Mouse (Mus musculus): ENCODE data around the gene Gm49366. TPM values are rescaled to one million over a fixed set of nuclear protein-coding genes. Genes with fewer than 3 reads are reported as not detected.
"Not testable (repeated sequence)": the region's sequence is repeated elsewhere in the genome, so short reads cannot be mapped to it uniquely, and the experiment has no call there.

Gene Gm49366
- total RNA-seq (2021), result not detected
- not detected in 2 replicates for polyA plus RNA-seq (2012; rRNA removed)
- long read RNA-seq, result 0 reads

DNA sequence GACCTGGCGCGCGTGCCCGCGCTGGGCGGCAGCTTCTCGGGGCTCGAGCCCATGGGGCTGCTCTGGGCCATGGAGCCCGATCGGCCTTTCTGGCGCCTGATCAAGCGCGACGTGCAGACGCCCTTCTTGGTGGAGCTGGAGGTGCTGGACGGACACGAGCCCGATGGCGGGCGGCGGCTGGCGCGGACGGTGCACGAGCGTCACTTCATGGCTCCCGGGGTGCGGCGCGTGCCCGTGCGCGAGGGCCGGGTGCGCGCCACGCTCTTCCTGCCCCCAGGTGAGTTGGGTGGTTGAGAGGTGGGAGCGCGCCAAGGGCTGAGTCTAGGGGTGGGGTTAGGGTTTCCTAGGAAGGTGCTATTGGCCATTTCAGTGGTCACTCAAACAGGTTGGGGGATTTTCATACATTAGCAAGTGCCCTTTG, at the start of gene Gm49366:
Gene Gm49366, plus strand, starts transcription at position 245 of the 421 bp plus-strand sequence.
- DNase-seq, result peak; percentile 59

DNA sequence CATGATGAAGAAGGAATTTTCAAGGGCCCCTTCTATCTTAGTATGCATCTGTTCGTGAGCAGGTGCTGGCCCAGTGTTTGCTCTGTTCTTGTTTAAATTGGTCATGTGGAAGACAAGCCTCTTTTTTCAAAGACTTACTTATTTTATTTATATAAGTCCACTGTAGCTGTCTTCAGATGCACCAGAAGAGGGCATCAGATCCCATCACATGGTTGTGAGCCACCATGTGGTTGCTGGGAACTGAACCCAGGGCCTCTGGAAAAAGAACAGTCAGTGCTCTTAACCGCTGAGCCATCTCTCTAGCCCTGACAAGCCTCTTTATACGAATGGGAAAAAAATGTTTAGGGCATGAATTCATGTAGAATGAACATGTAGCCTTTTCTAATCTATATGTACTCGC, 49.4 kb upstream of the Gm49366 start:
- DNase-seq, result no peak

DNA sequence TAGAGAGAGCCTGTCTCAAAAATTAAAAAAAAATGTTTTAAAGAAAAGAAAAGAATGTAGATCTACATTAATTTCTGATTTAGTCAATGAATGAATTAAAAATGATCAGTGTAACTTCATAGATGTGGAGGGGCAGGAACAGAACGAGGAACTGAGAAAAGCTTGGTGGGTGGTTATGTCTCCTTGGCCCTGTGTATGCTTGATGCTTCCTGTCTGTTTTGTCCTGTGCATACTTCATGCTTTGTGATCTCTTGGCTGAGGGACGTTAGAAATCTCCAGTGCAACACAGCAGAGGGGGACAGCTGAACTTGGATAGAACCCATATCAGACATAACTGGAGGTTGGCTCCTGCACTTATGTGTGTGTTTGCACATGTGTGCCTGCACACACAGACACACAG, 41.5 kb upstream of the Gm49366 start:
- no peak for DNase-seq

DNA sequence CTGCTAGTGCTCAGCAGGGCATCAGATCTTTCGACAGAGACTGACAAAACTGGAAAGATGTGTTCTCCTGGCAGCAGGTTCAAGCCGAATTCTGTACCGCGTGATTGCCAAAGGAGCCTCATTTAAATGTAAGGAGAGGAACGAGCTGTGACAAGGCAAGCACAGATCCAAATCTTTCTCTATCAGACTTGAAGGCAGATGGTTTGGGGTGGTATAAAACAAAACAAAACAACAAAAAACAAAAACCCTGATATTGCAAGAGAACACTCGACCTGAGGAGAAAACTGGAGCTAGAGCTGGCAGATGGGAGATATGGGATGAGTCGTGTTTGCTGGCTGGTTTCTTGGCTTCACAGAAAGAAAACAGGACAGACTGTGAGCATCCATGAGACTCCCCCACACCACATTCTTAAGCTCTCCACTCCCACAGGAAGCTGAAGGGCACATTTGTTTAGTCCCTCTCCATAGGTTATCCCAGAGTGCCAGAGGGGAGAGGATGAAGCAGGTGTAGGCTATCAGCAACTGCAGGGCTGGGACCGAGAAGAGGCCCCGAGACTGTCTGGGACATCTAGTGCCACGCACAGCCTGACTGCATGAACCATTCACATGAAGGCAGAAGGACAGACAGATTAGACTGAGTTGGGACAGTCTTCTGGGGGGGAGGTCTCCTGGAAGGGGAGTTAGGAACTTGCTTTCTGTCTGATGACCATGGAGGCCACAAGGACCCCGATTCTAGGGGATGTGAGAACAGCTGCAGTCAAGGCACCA, 40.2 kb upstream of the Gm49366 start:
- DNase-seq, result no peak

DNA sequence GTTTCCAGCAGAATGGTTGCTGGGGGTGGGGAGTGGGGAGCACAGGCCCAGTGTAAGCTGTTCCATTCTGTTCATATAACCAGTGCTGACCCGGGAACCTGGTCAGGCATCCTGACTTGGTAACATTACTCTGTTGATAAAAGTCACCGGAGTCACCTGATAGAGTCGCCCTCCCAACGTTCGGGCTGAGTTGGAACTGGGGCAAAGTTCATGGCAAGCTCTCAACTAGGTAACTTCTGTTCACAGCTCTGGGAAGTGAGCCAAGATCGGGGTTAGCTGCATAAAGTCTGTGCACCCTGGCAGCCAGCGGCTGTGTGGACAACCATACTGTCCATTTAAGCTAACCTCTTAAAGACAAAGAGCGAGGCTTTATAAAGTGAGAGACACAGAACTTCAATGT, 39.5 kb upstream of the Gm49366 start:
- peak; percentile 70 for DNase-seq

DNA sequence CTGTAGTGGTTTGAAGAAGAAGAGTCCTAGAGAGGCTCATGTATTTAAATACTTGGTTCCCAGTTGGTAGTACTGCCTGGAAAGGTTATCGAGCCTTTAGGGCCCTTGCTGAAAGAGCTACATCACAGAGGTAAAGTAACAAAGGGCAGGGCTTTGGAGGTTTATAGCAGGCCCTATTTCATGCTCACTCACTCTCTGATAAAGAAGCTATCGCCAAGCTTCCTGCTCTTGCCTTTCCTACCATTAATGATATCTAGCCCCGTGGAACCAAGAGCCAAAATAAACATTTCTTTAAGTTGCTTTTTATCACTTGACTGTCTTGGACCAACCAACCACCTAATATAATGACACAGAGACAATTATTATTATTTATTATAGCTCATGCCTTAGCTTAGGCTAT, 38.3 kb upstream of the Gm49366 start:
- DNase-seq, result no peak

DNA sequence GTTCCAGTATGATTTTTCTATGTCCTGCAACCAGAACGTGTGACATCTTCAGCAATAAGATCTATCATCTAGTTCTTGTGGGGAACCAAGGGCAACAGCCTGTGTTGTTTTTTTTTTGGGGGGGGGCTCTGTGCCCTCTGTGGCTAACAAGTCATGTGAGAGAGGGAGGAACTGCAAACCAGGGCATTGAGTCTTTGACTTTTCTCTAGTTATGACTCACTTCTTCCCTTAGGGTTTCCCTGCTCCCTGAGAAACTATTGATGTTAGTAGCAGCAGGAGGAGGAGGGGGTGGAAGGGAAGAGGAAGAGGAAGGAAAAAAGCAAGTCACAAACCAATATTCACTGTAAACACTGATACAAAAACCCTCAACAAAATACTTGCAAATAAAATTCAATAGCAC, 34.9 kb upstream of the Gm49366 start:
- DNase-seq, result no peak

DNA sequence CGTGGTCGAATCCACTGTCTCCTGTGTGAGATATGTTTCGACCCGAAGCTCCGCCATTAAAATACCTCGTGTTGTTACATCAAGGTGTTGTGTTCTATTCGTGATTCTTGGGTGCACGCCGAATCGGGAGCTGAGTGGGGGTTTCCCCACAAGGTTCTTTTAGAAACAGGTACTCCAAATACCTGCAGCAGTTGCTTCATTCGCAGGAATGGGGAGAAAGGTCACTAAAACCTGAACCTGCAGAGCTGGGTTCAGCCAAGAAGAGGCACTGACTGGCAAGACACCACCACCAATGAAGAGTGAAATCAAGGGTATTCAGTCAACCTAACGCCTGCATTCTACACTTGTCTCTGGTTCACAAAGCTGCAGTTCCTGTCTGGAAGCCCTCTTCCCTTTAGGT, 30.5 kb upstream of the Gm49366 start:
- no peak for DNase-seq

DNA sequence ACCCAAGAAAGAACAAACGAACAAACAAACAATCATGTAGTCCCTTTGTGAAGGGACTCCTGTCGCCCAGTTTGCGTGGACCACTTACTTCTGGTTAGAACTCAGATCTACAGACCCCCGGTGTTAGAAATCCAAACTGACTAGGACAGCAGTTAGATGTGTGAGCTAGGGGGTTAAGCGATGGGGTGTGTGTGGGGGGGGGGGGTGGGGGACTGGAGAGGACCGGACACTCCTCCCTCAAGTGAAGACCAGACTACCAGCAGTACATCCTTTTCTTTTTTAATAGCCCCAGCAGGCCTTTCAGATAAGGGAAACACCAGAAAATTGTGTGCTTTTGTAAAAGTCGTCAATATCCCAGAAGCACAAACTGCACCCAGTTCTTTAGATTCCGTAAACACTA, 30.0 kb upstream of the Gm49366 start:
- DNase-seq, result no peak

DNA sequence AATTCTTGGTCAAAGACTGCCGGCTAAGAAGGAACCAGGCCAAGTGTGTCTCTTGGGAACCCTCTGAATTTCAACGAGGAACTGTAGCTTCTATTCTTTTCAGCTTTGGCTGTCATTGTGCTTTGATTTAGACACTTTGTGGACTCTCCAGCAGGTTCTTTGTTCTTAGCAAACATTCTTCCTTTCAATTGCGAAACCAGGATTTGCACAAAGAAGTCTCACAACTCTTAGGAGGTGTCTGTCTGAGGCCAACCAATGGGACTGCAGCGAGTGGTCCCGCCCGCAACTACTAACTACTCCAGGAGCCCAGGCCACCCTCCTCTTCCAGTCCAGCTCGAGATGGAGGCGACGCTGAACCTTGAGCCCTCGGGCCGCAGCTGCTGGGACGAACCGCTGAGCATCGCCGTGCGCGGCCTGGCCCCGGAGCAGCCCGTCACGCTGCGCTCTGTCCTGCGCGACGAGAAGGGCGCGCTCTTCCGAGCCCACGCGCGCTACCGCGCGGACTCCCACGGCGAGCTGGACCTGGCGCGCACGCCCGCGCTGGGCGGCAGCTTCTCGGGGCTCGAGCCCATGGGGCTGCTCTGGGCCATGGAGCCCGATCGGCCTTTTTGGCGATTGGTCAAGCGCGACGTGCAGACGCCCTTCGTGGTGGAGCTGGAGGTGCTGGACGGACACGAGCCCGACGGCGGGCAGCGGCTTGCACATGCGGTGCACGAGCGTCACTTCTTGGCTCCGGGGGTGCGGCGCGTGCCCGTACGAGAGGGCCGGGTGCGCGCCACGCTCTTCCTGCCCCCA, 29.4 kb upstream of the Gm49366 start, which contains the start of gene Acot1:
Gene Acot1, plus strand, starts transcription at position 320 of the 795 bp plus-strand sequence.
- peak; percentile 75 for DNase-seq

DNA sequence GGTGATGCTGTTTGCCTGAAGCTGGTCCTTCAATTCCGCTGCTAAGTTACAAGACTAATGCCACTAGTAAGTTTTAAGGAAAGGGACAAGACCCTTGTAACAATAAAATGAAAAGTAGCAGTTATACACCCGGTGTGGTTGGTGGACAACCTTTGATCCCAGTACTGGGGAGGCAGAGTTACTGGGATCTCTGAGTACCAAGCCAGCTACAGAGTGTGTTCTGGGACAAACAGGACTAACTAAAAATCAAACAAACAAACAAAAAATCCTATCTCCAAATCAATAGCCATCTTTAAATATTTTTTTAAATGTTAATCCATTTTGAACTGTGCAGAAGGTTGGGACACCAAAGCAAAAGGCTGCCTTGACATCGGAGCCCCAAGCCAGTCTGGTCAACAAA, 28.5 kb upstream of the Gm49366 start:
- no peak for DNase-seq

DNA sequence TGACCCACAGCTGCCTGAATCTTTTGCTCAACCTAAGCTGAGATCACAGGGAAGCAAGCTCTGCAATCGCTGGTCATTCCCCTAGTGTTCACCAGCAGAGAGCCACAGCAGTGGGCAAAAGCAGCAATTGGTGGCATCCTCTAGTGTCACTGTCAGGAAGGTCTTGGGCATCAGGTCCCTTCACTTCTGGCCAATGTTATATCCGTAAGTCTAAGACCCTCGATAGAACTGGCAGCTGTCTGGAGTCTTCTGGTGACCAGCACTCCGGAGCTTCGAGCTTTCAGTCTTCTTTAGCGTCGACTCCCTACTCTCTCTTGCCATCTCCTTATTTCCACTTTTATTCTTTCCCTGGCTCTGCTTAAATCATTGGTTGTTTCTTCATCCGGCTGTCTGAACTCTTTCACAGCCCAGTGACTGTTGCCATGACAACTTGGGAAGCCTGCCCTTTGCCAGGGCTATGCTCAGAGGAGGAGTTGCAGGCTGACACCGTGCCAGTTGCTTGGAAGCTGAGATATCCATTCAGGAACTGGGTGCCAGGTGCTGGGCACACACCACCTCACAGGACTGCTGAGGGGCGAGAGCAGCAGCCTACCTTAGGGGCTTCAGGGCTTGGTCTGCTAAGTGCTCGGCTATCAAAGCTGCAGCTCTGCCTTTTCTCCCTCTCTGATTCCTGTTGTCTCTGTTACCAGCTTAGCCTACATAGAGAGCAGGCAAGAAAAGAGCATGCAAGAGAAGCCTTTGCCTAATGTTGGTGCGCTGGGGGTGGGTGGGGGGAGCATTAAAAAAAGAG, 27.3 kb upstream of the Gm49366 start:
- peak; percentile 88 for DNase-seq

DNA sequence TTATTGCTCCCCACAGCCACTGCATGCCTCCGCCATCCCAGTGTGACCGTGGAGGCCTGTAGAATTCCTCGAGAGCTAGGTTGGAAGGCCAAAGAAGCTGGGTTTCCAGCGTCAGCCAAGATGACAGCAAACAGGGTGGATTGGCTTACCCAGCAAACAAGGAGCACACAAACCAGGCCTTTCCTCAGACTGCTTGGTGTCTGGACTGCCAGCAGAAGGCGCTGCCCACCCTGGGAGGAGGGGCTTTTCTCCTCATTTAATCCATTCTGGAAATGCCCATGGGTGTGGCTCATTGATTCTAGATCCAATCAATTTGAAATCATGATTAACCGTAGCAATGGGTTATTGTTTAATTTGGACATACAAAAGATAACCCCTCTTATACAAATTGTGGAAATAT, 25.6 kb upstream of the Gm49366 start:
- no peak for DNase-seq

DNA sequence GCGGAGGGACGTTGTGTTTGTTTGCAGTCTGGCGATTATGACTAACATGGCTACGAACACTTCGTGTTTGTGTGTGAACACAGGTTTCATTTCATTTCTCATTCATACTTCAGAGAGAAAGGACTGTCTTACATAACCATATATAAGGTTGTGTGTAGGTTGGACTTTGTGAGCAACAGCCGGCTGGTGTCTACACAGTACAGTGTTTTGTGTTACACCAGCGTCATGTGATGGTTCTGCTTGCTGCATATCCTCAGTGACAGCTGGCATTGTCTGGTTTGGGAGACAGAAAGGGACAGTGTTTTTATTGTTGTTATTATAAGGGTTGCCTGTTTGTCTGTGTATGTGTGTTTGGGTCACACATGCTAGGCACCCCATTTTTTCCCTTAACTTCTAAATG, 25.0 kb upstream of the Gm49366 start:
- DNase-seq, result no peak

DNA sequence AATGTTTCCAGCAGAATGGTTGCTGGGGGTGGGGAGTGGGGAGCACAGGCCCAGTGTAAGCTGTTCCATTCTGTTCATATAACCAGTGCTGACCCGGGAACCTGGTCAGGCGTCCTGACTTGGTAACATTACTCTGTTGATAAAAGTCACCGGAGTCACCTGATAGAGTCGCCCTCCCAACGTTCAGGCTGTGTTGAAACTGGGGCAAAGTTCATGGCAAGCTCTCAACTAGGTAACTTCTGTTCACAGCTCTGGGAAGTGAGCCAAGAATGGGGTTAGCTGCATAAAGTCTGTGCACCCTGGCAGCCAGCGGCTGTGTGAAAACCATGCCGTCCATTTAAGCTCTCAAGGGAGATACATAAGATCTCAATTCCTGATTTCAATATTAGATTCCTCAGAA, 18.2 kb upstream of the Gm49366 start:
- peak; percentile 83 for DNase-seq

DNA sequence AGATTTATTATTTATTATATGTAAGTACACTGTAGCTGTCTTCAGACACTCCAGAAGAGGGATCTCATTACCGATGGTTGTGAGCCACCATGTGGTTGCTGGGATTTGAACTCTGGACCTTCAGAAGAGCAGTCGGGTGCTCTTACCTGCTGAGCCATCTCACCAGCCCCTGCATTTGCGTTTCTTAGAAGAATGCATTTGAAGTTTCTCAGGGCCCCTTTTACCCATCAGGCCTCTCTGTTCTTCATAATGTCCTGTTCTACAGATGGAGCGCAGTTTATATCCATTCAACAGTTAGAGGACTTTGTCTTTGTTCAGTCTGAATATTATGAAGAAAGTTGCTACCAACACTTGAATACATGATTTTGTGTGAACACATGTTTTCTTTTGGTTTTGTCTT, 16.5 kb upstream of the Gm49366 start:
- not testable (repeated sequence) for DNase-seq

DNA sequence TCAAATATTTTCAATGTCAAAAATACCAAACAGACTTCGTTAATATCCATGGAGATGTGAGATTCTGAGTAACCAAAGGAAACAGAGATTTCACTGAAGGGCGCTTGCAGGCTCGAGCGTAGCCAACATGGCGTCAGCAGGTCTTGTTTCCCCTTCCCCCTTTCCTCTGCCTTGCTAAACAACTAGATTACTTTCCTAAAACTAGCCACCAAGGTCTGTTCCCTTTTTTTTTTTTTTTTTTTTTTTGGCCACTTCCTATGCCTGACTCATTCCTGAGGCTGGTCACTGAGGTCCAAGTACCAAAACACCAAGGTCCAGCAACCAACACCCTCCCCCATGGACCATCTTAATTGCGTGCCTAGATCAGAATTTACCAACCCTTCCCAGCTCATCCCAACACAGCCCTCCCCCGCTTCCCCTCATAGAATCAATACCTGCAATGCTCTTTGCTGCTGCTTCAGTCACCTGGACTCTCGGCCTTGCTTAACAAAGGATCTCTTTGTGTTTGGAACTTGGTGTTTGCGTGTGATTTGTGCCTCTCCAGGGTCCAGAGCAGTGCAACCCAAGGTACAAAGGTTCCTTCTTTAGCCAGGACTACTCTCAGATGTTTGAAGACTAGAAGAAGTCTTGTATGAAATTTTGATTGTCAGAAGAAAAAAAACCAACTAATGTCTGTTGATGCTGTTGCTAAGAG, 15.5 kb upstream of the Gm49366 start:
- no peak for DNase-seq

DNA sequence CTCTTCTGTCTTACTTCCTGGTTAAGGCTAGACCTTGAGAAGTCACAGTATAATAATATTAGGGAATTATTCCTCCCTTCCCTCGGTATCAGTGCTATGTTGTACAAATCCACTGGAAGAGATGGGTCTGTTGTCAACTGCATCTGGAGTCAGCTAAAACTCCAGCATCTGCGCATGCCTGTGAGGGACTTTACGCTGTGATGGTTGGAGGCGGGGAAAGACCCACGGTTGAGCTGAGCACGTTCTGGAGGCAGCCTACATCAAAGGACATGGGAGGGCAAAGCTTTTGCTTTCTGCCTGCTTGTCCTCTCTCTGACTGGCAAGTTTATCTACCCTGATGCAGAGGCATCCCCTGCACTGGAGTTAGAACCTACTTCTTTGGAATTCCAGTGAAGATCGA, 12.8 kb upstream of the Gm49366 start:
- no peak for DNase-seq

DNA sequence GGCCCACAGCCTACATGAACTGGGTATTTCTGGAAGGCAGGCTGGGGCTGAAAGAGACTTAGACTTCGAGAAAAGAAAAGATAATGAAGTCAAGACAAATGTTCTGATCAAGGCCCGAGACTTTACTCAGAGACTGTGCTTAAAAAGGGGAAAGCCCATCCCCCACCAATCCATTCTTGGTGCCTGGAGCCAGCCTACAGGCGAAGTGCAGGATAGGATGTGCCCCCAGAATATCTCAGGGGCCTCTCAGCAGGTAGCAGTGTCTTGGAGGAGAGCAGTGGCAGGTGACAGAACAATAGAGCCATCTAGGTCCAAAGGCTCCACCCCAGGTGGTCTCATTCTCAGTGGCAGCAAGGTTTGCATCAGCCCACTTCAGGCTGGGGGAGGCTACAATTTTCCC, 10.4 kb upstream of the Gm49366 start:
- not testable (repeated sequence) for DNase-seq

DNA sequence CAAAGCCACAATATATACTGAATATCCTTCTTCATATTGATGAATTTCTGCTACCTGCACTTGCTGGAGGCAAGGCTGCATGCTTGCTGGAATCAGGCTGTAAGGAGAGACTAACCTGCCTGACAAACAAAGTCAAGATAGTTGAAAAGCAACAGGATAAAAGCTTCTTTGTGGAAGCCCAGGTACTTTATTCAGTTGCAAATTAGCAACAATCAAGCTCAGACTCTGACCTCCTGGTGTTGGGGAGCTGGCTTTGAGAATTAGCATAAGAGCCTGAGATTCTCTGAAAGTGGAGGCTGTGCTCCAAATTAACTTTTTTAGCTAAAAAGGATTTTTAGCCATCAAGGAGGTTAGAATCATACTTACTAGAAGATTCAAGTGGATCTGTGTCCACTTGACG, 9.7 kb upstream of the Gm49366 start:
- not testable (repeated sequence) for DNase-seq

DNA sequence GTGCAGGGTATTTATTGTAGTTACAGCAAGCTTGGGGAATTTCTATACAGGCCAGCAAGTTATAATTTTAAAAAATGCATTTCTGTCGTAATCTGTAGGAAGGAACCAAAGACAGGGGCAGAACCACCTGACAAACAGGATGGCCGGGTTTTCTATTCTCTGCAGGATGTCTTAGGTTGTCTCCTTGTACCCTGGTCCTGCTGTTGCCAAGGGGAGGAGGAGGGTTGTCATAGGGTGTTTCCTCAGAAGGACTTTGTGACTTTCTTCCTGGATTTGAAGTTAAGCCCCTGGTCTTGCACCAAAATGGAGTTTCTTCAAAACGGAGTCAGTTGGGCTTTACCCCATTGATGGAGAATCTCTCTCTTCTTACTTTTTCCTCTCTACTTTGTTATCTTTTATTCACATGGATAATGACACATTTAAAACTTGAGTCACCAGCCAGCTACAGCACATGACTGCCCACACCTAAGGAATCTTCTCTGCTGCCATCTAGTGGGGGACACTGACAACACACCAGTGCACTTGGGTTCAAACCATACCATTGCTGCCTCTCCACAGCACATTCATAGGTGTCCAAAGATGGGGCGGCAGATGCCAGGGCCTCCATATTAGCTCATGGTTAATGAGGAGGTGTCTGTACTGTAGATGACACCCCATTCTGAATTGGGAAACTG, 7.9 kb upstream of the Gm49366 start:
- DNase-seq, result peak; percentile 82

All from adrenal gland, adult 2 months (tissue).